Mouse (Mus musculus) small intestine, adult 2 months (tissue): ENCODE results near the gene Gm35315. TPM values are rescaled to one million over a fixed set of nuclear protein-coding genes. Genes with fewer than 3 reads are reported as not detected.
A peak's percentile ranks its signal among the peaks of the same experiment; 100 is the strongest.

ENCODE experiments used
- H3K27ac ChIP-seq: fragments of 200-500 bp; 2 replicates; pipeline ENCODE4 v1.5.1; 2012; ENCODE audit warnings: low read depth, low read length, control low read depth, inconsistent platforms; ENCODE audit not compliant: insufficient read depth
- H3K27me3 ChIP-seq: fragments of 200-500 bp; 2 replicates; pipeline ENCODE4 v1.6.1; 2012; ENCODE audit warnings: mild to moderate bottlenecking, moderate library complexity, low read length, inconsistent platforms; ENCODE audit not compliant: control insufficient read depth, insufficient read depth
- H3K36me3 ChIP-seq: fragments of 200-500 bp; 2 replicates; pipeline ENCODE4 v1.6.1; 2012; ENCODE audit warnings: mild to moderate bottlenecking, low read length, control low read depth, inconsistent platforms; ENCODE audit not compliant: control insufficient read depth, insufficient read depth
- H3K4me1 ChIP-seq: fragments of 200-500 bp; 2 replicates; pipeline ENCODE4 v1.6.1; 2012; ENCODE audit warnings: low read length, inconsistent platforms, mixed read lengths; ENCODE audit not compliant: control insufficient read depth, insufficient read depth, insufficient read length
- H3K4me3 ChIP-seq: fragments of 200-500 bp; 2 replicates; pipeline ENCODE4 v1.5.1; 2012; ENCODE audit warnings: low read depth, mild to moderate bottlenecking, control low read depth, inconsistent platforms, low read length, moderate library complexity
- CTCF ChIP-seq: fragments of 200-500 bp; IDR thresholded peaks from 2 replicates; pipeline ENCODE4 v1.5.1; 2012; ENCODE audit warnings: low read depth, mild to moderate bottlenecking, control low read depth, inconsistent platforms, low read length, moderate library complexity, mixed read lengths; ENCODE audit not compliant: insufficient replicate concordance, insufficient read length; ENCODE audit errors: extremely low read depth
- POLR2A ChIP-seq: fragments of 200-500 bp; IDR thresholded peaks from 2 replicates; pipeline ENCODE4 v1.6.1; 2012; ENCODE audit warnings: low read depth, mild to moderate bottlenecking, control low read depth, inconsistent platforms, low read length, moderate library complexity
- WGBS: fragments of 180-500 bp; shearing (Covaris S2); methylation state at CpG from one replicate; pipeline ENCODE4 v1.1.7; 2018; 5-methylcytosine and 5-hydroxymethylcytosine counted together
- polyA plus RNA-seq: library from polyadenylated mRNA; depleted of rRNA; stranded (reverse); fragments of >200 nt; gene quantifications from 2 replicates; pipeline ENCODE4 v1.2.3, GENCODE M21; 2012

Gene Gm35315
- polyA plus RNA-seq, 1 experiment, result 0.05 TPM

DNA sequence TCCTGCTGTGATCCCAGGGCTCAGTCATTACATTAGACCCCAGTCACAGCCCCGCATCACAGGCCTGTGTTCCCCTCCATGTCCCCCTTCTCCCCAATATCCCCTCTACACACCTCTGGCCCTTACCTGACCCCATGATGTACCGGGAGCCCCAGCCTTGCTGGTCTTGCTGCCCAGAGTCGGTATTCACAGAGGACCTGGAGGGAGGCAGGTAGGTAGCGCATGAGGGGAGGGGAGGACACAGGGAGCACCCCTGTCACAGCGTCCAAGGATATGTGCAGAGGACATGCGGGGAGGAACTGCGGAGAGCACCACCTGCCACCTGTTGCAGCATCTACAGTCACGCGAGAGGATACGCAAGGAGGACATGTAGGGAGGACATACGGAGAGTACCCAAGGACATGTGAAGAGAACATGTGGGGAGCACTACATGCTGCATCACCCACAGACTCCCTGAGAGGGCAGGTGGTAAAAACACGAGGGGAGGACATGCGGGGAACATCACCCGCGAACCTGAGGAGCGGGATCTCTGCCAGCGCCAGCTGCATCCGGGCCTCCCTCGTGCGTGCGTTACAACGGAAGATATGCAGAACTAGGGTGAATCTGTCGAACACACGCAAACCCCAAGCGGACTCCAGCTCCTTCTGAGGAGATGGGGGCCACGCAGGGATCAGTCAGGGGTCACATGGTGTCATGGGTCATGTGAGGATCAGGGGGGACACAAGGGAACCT is 12.1 kb upstream of the Gm35315 start:
- peaks cover 29% of the 10 kb centered on the region for H3K36me3 ChIP-seq
- H3K27me3 ChIP-seq, result no peaks in the 10 kb centered on the region
- H3K4me3 ChIP-seq, result peak overlapping the region; percentile 83
- peaks cover 14% of the 10 kb centered on the region for H3K4me1 ChIP-seq
- TF ChIP-seq POLR2A, result no peak
- no peak for TF ChIP-seq CTCF
- no peak overlapping the region for H3K27ac ChIP-seq
- WGBS, result 94% methylated on average over 26 of the region's 26 CpGs

- Histone ChIP-seq H3K27me3 (no peaks in the 10 kb centered on the region), H3K27ac (no peak overlapping the region), H3K36me3 (peaks cover 29% of the 10 kb centered on the region), H3K4me1 (peaks cover 21% of the 10 kb centered on the region), H3K4me3 (no peak overlapping the region)
- TF ChIP-seq POLR2A (no peak), CTCF (no peak)
- WGBS, result 97% methylated on average over 36 of the region's 36 CpGs
These were observed 10.6 kb upstream of the Gm35315 start for GRCm38 (mm10) chr5:110104616-110105380.

- H3K36me3 ChIP-seq, result peaks cover 29% of the 10 kb centered on the region
- 95% methylated on average over 27 of the region's 27 CpGs for WGBS
- H3K27ac ChIP-seq, result no peak overlapping the region
- no peaks in the 10 kb centered on the region for H3K27me3 ChIP-seq
- H3K4me3 ChIP-seq, result no peak overlapping the region
- H3K4me1 ChIP-seq, result peaks cover 21% of the 10 kb centered on the region
- no peak for TF ChIP-seq CTCF
- TF ChIP-seq POLR2A, result no peak
These were observed 9.8 kb upstream of the Gm35315 start for GRCm38 (mm10) chr5:110103901-110104615.

GRCm38 (mm10) chr5:110102853-110103625 is 8.8 kb upstream of the Gm35315 start:
- no peak for TF ChIP-seq CTCF
- no peak for TF ChIP-seq POLR2A
- 95% methylated on average over 19 of the region's 19 CpGs for WGBS

GRCm38 (mm10) chr5:110102429-110102828 is 8.2 kb upstream of the Gm35315 start:
- Histone ChIP-seq H3K4me1 (peaks cover 21% of the 10 kb centered on the region), H3K27ac (no peak overlapping the region), H3K36me3 (peaks cover 29% of the 10 kb centered on the region), H3K27me3 (no peaks in the 10 kb centered on the region), H3K4me3 (no peak overlapping the region)
- no peak for TF ChIP-seq CTCF
- no peak for TF ChIP-seq POLR2A
- 90% methylated on average over 13 of the region's 13 CpGs for WGBS

More at GRCm38 (mm10) chr5:110102853-110103625, 8.8 kb upstream of the Gm35315 start:
- Histone ChIP-seq H3K36me3 (peaks cover 29% of the 10 kb centered on the region), H3K27ac (no peak overlapping the region), H3K4me1 (peaks cover 21% of the 10 kb centered on the region), H3K4me3 (no peak overlapping the region), H3K27me3 (no peaks in the 10 kb centered on the region)

DNA sequence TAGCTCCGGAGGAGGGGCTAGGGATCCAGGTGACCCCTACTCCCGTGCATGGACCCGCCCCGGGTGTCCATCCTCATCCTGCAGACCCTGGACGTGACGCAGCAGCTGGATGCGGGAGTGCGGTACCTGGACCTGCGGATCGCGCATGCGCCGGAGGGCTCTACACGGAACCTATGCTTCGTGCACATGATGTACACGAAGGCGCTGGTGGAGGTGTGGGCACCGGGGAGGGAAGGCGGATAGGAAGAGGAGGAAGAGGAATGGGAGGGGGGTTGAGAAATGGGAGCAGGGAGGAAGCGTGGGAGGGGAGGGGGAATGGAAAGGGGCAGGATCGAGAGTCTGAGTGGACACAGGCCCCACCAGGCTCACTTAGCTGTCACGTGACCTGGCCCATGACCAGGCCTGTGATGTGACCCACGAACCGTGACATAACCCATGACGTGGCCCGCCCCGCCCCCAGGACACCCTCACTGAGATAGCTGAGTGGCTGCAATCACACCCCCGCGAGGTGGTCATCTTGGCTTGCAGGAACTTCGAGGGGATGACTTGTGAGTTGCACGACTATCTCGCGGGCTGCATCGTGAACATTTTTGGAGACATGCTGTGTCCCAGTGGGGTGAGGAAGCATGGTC is 7.6 kb upstream of the Gm35315 start:
- Histone ChIP-seq H3K36me3 (peaks cover 29% of the 10 kb centered on the region), H3K4me1 (peaks cover 19% of the 10 kb centered on the region), H3K27me3 (no peaks in the 10 kb centered on the region), H3K4me3 (peak overlapping the region; percentile 47), H3K27ac (no peak overlapping the region)
- TF ChIP-seq CTCF, result no peak
- no peak for TF ChIP-seq POLR2A
- WGBS, result 22% methylated on average over 34 of the region's 34 CpGs
